Mouse (Mus musculus) right cerebral cortex, postnatal 25 days (tissue): Measurements from ENCODE around the gene Rgl2.
A peak's percentile ranks its signal among the peaks of the same experiment; 100 is the strongest.
"Not testable (repeated sequence)": the region's sequence is repeated elsewhere in the genome, so short reads cannot be mapped to it uniquely, and the experiment has no call there.

Experiments
- DNase-seq: peaks from one replicate; pipeline ENCODE4 v3.0.0; 2022

The Rgl2 gene

GRCm38 (mm10) chr17:33977861-33978557 is 48.7 kb downstream of the Rgl2 start:
- DNase-seq = no peak

DNA sequence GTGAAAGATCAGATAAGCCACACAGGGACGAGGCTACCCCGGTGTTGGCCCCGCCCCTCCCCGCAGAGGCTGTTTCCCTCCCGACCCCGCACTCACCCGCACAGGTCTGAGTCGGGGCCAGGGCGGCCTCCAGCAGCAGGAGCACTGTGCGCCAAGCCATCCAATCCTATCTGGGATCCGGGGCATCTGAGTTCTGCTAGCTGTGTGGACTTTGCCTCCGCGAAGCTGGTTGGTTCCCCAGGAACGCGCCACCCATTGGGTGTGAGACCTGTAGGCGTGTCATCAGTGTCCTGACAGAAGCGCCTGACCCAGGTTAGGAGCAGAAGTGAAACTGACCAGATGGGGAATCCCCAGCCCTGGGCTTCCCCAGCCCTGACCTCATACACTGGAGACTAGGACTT is 49.3 kb downstream of the Rgl2 start:
- no peak for DNase-seq

DNA sequence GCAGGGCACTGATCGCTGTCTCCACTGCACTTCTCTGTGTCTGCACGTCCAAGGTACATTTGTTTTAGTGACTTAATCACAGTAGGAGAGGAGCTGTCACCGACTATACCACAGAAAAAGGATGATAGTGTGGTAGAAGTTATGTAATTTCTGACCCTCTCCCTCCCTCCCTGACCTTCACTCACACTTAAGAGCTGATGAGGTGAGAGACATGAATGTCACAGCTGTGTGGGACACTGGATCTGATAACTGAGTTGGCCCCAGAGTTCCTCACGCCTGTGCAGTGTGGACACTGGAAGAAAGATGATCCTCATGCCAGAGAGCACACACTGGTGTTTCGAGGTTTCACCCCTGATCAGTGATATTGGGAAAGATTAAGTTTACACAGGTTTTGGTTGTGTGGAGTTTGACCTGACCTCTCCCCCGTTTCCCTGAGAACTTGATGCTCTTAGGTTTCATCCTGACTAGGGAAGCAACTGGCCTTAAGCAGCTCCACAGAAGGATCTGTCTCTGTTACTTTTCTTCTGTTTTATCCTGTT is 50.2 kb downstream of the Rgl2 start:
- DNase-seq = no peak

- no peak for DNase-seq
Observed at GRCm38 (mm10) chr17:33980181-33981035, 51.1 kb downstream of the Rgl2 start.

DNA sequence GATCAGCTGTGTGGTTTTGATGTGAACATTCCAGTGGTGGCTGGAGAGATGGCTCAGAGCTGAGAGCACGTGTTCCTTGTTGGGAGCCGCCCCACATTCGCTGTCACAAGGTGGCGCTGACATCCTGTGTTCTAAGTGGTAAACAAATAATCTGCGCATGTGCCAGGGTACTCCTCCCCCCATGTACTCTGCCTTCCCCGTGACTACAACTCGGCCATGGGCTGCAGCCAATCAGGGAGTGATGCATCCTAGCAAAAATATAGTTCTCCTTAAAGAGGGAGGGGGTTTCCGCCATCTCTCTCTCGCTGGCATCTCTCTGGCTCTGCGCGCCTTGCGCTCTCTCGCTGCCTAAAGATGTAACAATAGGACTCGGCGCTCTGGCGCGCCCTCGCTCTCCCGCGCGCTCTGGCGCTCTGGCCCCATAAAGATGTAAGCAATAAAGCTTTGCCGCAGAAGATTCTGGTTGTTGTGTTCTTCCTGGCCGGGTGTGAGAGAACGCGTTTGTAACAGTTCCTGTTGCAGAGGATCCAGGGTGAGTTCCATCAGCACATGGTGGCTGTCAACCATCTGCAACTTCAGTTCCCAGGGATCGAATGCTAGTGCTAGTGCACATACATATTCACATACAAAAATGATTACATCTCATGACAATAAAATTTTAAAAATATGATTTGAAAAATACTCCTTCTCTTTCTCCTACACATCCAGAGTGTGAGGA is 52.0 kb downstream of the Rgl2 start:
- DNase-seq = peak; percentile 81

DNA sequence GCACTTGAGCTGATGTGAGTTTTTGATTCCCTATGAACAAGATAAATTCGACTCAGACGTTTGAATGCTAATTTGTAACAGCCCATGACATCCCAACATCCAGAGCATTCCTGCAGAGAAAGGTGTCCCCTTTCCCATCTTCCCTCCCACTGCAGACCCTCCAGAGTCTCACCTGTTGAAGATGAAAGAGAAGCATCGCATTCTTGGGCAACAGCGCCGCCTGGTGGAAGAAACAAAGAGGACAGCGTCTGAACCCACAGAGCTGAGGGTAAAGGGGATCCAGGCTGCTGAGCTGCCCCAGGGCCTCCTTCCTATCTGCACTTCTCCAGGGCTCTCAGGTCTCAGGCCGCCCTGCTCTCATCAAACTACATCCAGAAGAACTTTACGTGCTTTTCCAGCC is 52.8 kb downstream of the Rgl2 start:
- DNase-seq = not testable (repeated sequence)
